Mouse (Mus musculus): ENCODE data around the gene Stau1. TPM values are rescaled to one million over a fixed set of nuclear protein-coding genes. Genes with fewer than 3 reads are reported as not detected.

Gene Stau1
- 104 and 105 TPM in 2 replicates for polyA plus RNA-seq (2015; fragmentation: Nextera tagmentation; extraction: Ambion mirVana)

GRCm38 (mm10) chr2:166995796-166996532 is at the start of gene Stau1:
Stau1 (minus strand) TSS chr2:166996299.
- Histone ChIP-seq H3K9me3 (no peaks in the 10 kb centered on the region), H3K27me3 (no peaks in the 10 kb centered on the region), H3K9ac (peak within 1 kb of the TSS; percentile 98), H3K4me2 (peak within 1 kb of the TSS; percentile 92), H3K36me3 (no peaks in the 10 kb centered on the region), H3K4me1 (peaks cover 46% of the 10 kb centered on the region), H3K4me3 (peak within 1 kb of the TSS; percentile 97), H3K27ac (peak within 1 kb of the TSS; percentile 99)
- ATAC-seq (ENCODE audit: insufficient number of reproducible peaks, insufficient read depth, low FRiP score, low TSS enrichment, low read depth) = peak; percentile 98
- WGBS = under 1% methylated on average over 71 of the region's 88 CpGs

- H3K9ac ChIP-seq = no peak overlapping the region
Measured at GRCm38 (mm10) chr2:167043400-167044121, 47.5 kb upstream of the Stau1 start.

GRCm38 (mm10) chr2:167039386-167039785 is 43.3 kb upstream of the Stau1 start:
- H3K4me2 ChIP-seq = no peak overlapping the region
- H3K4me1 ChIP-seq = no peaks in the 10 kb centered on the region
- H3K9ac ChIP-seq = no peak overlapping the region
- ATAC-seq (ENCODE audit: insufficient number of reproducible peaks, insufficient read depth, low FRiP score, low TSS enrichment, low read depth) = no peak
- no peak overlapping the region for H3K4me3 ChIP-seq
- H3K9me3 ChIP-seq = no peaks in the 10 kb centered on the region
- no peaks in the 10 kb centered on the region for H3K27me3 ChIP-seq
- 92% methylated on average over 8 of the region's 8 CpGs for WGBS
- H3K36me3 ChIP-seq = peaks cover 100% of the 10 kb centered on the region
- H3K27ac ChIP-seq = no peak overlapping the region

More at GRCm38 (mm10) chr2:167043400-167044121, 47.5 kb upstream of the Stau1 start:
- no peak for ATAC-seq (ENCODE audit: insufficient number of reproducible peaks, insufficient read depth, low FRiP score, low TSS enrichment, low read depth)
- Histone ChIP-seq H3K27me3 (no peaks in the 10 kb centered on the region), H3K36me3 (peaks cover 96% of the 10 kb centered on the region), H3K27ac (no peak overlapping the region), H3K4me1 (no peaks in the 10 kb centered on the region), H3K4me3 (no peak overlapping the region), H3K9me3 (no peaks in the 10 kb centered on the region), H3K4me2 (no peak overlapping the region)
- 91% methylated on average over 12 of the region's 12 CpGs for WGBS

- Histone ChIP-seq H3K4me2 (no peak overlapping the region), H3K9me3 (no peaks in the 10 kb centered on the region), H3K4me3 (no peak overlapping the region), H3K27ac (no peak overlapping the region), H3K9ac (no peak overlapping the region), H3K4me1 (no peaks in the 10 kb centered on the region), H3K36me3 (peaks cover 100% of the 10 kb centered on the region), H3K27me3 (no peaks in the 10 kb centered on the region)
- ATAC-seq (ENCODE audit: insufficient number of reproducible peaks, insufficient read depth, low FRiP score, low TSS enrichment, low read depth) = no peak
- WGBS = 94% methylated on average over 7 of the region's 7 CpGs
Measured at GRCm38 (mm10) chr2:167038716-167039115, 42.6 kb upstream of the Stau1 start.

GRCm38 (mm10) chr2:167038297-167038696 is 42.2 kb upstream of the Stau1 start:
- Histone ChIP-seq H3K27me3 (no peaks in the 10 kb centered on the region), H3K36me3 (peaks cover 100% of the 10 kb centered on the region), H3K9me3 (no peaks in the 10 kb centered on the region), H3K4me1 (no peaks in the 10 kb centered on the region), H3K4me2 (no peak overlapping the region), H3K4me3 (no peak overlapping the region), H3K9ac (no peak overlapping the region), H3K27ac (no peak overlapping the region)
- no peak for ATAC-seq (ENCODE audit: insufficient number of reproducible peaks, insufficient read depth, low FRiP score, low TSS enrichment, low read depth)
- 93% methylated on average over 6 of the region's 6 CpGs for WGBS

GRCm38 (mm10) chr2:167037710-167038109 is 41.6 kb upstream of the Stau1 start:
- Histone ChIP-seq H3K9me3 (no peaks in the 10 kb centered on the region), H3K4me2 (no peak overlapping the region), H3K27me3 (no peaks in the 10 kb centered on the region), H3K27ac (no peak overlapping the region), H3K36me3 (peaks cover 99% of the 10 kb centered on the region), H3K9ac (no peak overlapping the region), H3K4me1 (no peaks in the 10 kb centered on the region), H3K4me3 (no peak overlapping the region)
- no peak for ATAC-seq (ENCODE audit: insufficient number of reproducible peaks, insufficient read depth, low FRiP score, low TSS enrichment, low read depth)
- 93% methylated on average over 12 of the region's 12 CpGs for WGBS

- no peak overlapping the region for H3K4me2 ChIP-seq
- no peaks in the 10 kb centered on the region for H3K4me1 ChIP-seq
- WGBS = 90% methylated on average over 4 of the region's 4 CpGs
- H3K9me3 ChIP-seq = no peaks in the 10 kb centered on the region
- no peaks in the 10 kb centered on the region for H3K27me3 ChIP-seq
- no peak overlapping the region for H3K9ac ChIP-seq
- no peak overlapping the region for H3K27ac ChIP-seq
- no peak for ATAC-seq (ENCODE audit: insufficient number of reproducible peaks, insufficient read depth, low FRiP score, low TSS enrichment, low read depth)
- H3K4me3 ChIP-seq = no peak overlapping the region
- peaks cover 96% of the 10 kb centered on the region for H3K36me3 ChIP-seq
Measured at GRCm38 (mm10) chr2:167030507-167030906, 34.4 kb upstream of the Stau1 start.

- Histone ChIP-seq H3K4me3 (no peak overlapping the region), H3K9ac (no peak overlapping the region), H3K36me3 (peaks cover 94% of the 10 kb centered on the region), H3K27ac (no peak overlapping the region), H3K9me3 (no peaks in the 10 kb centered on the region), H3K27me3 (no peaks in the 10 kb centered on the region), H3K4me1 (no peaks in the 10 kb centered on the region), H3K4me2 (no peak overlapping the region)
- 94% methylated on average over 7 of the region's 7 CpGs for WGBS
- no peak for ATAC-seq (ENCODE audit: insufficient number of reproducible peaks, insufficient read depth, low FRiP score, low TSS enrichment, low read depth)
Measured at GRCm38 (mm10) chr2:167028553-167028952, 32.5 kb upstream of the Stau1 start.

GRCm38 (mm10) chr2:167019396-167019795 is 23.3 kb upstream of the Stau1 start:
- no peak overlapping the region for H3K27ac ChIP-seq
- ATAC-seq (ENCODE audit: insufficient number of reproducible peaks, insufficient read depth, low FRiP score, low TSS enrichment, low read depth) = no peak
- H3K4me3 ChIP-seq = no peak overlapping the region
- no peak overlapping the region for H3K4me2 ChIP-seq
- H3K36me3 ChIP-seq = peaks cover 60% of the 10 kb centered on the region
- H3K9me3 ChIP-seq = no peaks in the 10 kb centered on the region
- no peaks in the 10 kb centered on the region for H3K27me3 ChIP-seq
- peaks cover 18% of the 10 kb centered on the region for H3K4me1 ChIP-seq
- H3K9ac ChIP-seq = no peak overlapping the region
- WGBS = 94% methylated on average over 10 of the region's 10 CpGs

GRCm38 (mm10) chr2:167015382-167015718 is 19.3 kb upstream of the Stau1 start:
- Histone ChIP-seq H3K27me3 (no peaks in the 10 kb centered on the region), H3K4me3 (peak overlapping the region; percentile 93), H3K4me2 (peak overlapping the region; percentile 98), H3K27ac (peak overlapping the region; percentile 89), H3K4me1 (peaks cover 18% of the 10 kb centered on the region), H3K36me3 (peaks cover 24% of the 10 kb centered on the region), H3K9ac (peak overlapping the region; percentile 92), H3K9me3 (no peaks in the 10 kb centered on the region)
- ATAC-seq (ENCODE audit: insufficient number of reproducible peaks, insufficient read depth, low FRiP score, low TSS enrichment, low read depth) = peak; percentile 66; the same call in 1 of the 2 replicates
- WGBS = under 1% methylated on average over 13 of the region's 21 CpGs

GRCm38 (mm10) chr2:167014702-167015381 is 18.7 kb upstream of the Stau1 start, which contains the start of gene Ddx27:
Ddx27 (plus strand) TSS chr2:167015193.
- 2% methylated on average over 35 of the region's 37 CpGs for WGBS
- peak within 1 kb of the TSS; percentile 98 for H3K4me2 ChIP-seq
- no peaks in the 10 kb centered on the region for H3K9me3 ChIP-seq
- H3K27ac ChIP-seq = peak within 1 kb of the TSS; percentile 89
- peak within 1 kb of the TSS; percentile 93 for H3K4me3 ChIP-seq
- peak; percentile 83; the same call in 1 of the 2 replicates for ATAC-seq (ENCODE audit: insufficient number of reproducible peaks, insufficient read depth, low FRiP score, low TSS enrichment, low read depth)
- peaks cover 19% of the 10 kb centered on the region for H3K36me3 ChIP-seq
- no peaks in the 10 kb centered on the region for H3K27me3 ChIP-seq
- peak within 1 kb of the TSS; percentile 92 for H3K9ac ChIP-seq
- H3K4me1 ChIP-seq = peaks cover 18% of the 10 kb centered on the region

Measured in embryonic facial prominence, embryonic 13.5 days (tissue).